Mouse (Mus musculus): ENCODE results near the gene Rhoq. TPM values are rescaled to one million over a fixed set of nuclear protein-coding genes. Genes with fewer than 3 reads are reported as not detected.
A peak's percentile ranks its signal among the peaks of the same experiment; 100 is the strongest.

The Rhoq gene
- polyA plus RNA-seq, 1 experiment from 2014 or later: 13.1 TPM

DNA sequence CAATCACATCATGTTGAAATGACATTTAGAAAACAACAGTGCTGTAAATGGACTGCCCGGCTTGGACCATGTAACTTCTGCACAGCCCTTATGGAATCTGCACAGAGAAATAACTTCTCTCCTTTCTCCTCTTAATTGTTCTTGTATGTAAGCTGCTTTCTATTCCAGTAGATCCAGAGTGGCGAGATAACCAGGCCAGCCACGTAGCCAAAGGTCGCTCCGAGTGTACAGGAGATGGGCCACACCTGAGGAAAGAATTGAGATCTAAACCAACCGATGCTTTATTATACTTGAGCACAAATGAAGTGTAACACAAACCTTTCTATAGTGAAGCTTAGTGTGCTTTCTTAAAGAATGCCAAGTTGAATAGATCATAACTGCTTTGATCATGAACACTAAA is 34.4 kb downstream of the Rhoq start:
- Histone ChIP-seq H3K4me3 (ENCODE audit: low read depth, low read length) (no peak overlapping the region), H3K27me3 (ENCODE audit: control insufficient read depth, insufficient read depth, low read length) (no peaks in the 10 kb centered on the region), H3K9ac (ENCODE audit: low read depth, low read length) (no peak overlapping the region), H3K4me2 (replicated peaks; ENCODE audit: low read depth, low read length) (no peak overlapping the region), H3K27ac (ENCODE audit: low read depth, low read length) (no peak overlapping the region), H3K4me1 (replicated peaks; ENCODE audit: control insufficient read depth, insufficient read depth, low read length) (no peaks in the 10 kb centered on the region), H3K9me3 (ENCODE audit: control insufficient read depth, low read length) (no peaks in the 10 kb centered on the region), H3K36me3 (ENCODE audit: control insufficient read depth, insufficient read depth, low read length) (no peaks in the 10 kb centered on the region)
- ATAC-seq (ENCODE audit: low FRiP score) (no peak), DNase-seq (ENCODE audit: low spot score) (no peak)
- WGBS: 95% methylated on average over 6 of the region's 6 CpGs

GRCm38 (mm10) chr17:87008950-87009349 is 46.1 kb downstream of the Rhoq start:
- DNase-seq (ENCODE audit: low spot score): no peak
- 87% methylated on average over 3 of the region's 3 CpGs for whole genome bisulfite sequencing
- H3K4me3 ChIP-seq (ENCODE audit: low read depth, low read length): no peak overlapping the region

DNA sequence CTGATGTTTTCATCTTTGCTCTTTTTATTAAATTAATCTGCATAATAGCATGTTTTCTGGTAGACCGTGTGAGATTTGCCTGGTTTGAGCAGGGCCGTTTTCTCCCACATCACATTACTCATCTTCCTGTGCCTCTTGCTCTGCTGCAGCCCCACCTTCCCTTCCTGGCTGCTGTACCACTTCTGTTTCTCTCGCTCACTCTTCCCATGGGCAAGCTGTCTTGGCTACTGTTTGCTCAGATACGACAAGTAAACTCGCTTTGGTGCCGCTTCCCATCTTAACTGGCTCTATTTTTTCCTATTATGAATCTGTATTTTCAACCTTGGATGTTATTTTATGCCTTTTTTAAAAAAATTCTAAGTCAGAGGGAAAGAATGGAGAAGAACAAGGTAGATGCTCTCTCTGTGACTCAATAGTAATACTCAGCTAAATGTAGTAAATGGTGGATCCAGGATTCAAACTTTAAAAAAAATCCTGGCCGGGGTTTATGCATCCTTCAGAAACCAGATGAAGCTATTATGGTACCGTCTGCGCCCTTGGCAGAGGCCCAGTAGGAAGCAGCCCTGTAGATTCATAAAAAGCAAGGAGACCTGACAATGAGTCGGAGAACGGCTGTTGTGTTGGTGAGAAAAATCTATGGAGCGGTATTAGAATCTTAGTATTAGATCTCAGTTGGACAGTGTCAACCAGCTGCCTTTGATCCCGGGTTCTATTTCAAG is 48.6 kb downstream of the Rhoq start:
- ATAC-seq (ENCODE audit: low FRiP score): no peak
- Histone ChIP-seq H3K4me1 (replicated peaks; ENCODE audit: control insufficient read depth, insufficient read depth, low read length) (no peaks in the 10 kb centered on the region), H3K27me3 (ENCODE audit: control insufficient read depth, insufficient read depth, low read length) (no peaks in the 10 kb centered on the region), H3K9me3 (ENCODE audit: control insufficient read depth, low read length) (no peaks in the 10 kb centered on the region), H3K27ac (ENCODE audit: low read depth, low read length) (no peak overlapping the region), H3K9ac (ENCODE audit: low read depth, low read length) (no peak overlapping the region), H3K4me3 (ENCODE audit: low read depth, low read length) (no peak overlapping the region), H3K4me2 (replicated peaks; ENCODE audit: low read depth, low read length) (no peak overlapping the region), H3K36me3 (ENCODE audit: control insufficient read depth, insufficient read depth, low read length) (no peaks in the 10 kb centered on the region)
- 95% methylated on average over 13 of the region's 13 CpGs for WGBS
- no peak for DNase-seq (ENCODE audit: low spot score)

More at GRCm38 (mm10) chr17:87008950-87009349, 46.1 kb downstream of the Rhoq start:
- no peaks in the 10 kb centered on the region for H3K4me1 ChIP-seq (replicated peaks; ENCODE audit: control insufficient read depth, insufficient read depth, low read length)
- ATAC-seq (ENCODE audit: low FRiP score): no peak
- H3K9me3 ChIP-seq (ENCODE audit: control insufficient read depth, low read length): no peaks in the 10 kb centered on the region
- no peak overlapping the region for H3K4me2 ChIP-seq (replicated peaks; ENCODE audit: low read depth, low read length)
- no peaks in the 10 kb centered on the region for H3K36me3 ChIP-seq (ENCODE audit: control insufficient read depth, insufficient read depth, low read length)
- no peak overlapping the region for H3K9ac ChIP-seq (ENCODE audit: low read depth, low read length)
- no peaks in the 10 kb centered on the region for H3K27me3 ChIP-seq (ENCODE audit: control insufficient read depth, insufficient read depth, low read length)
- no peak overlapping the region for H3K27ac ChIP-seq (ENCODE audit: low read depth, low read length)

DNA sequence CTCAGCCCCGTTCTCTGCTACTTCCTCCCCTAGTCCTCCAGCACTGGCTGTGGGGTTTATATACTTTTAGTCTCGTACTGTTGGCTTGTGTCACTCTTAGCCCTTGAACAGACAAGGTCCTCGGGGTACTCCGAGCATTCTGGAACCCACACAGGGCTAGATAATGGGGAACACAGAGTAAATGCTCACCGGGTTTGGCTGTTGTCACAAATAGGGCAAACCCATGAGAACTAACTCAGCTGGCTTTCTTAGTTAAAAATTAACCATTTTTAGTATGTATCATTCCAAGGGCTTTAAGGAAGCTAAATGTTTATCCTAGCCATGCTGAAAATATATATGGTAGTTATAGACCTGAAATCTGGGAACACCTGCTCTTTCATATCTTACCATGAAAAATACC is 56.8 kb downstream of the Rhoq start:
- no peak overlapping the region for H3K9ac ChIP-seq (ENCODE audit: low read depth, low read length)
- H3K36me3 ChIP-seq (ENCODE audit: control insufficient read depth, insufficient read depth, low read length): no peaks in the 10 kb centered on the region
- no peak overlapping the region for H3K4me3 ChIP-seq (ENCODE audit: low read depth, low read length)
- no peaks in the 10 kb centered on the region for H3K4me1 ChIP-seq (replicated peaks; ENCODE audit: control insufficient read depth, insufficient read depth, low read length)
- H3K4me2 ChIP-seq (replicated peaks; ENCODE audit: low read depth, low read length): no peak overlapping the region
- no peak overlapping the region for H3K27ac ChIP-seq (ENCODE audit: low read depth, low read length)
- WGBS: 89% methylated on average over 5 of the region's 5 CpGs
- no peak for ATAC-seq (ENCODE audit: low FRiP score)
- no peaks in the 10 kb centered on the region for H3K9me3 ChIP-seq (ENCODE audit: control insufficient read depth, low read length)
- H3K27me3 ChIP-seq (ENCODE audit: control insufficient read depth, insufficient read depth, low read length): no peaks in the 10 kb centered on the region
- DNase-seq (ENCODE audit: low spot score): no peak

DNA sequence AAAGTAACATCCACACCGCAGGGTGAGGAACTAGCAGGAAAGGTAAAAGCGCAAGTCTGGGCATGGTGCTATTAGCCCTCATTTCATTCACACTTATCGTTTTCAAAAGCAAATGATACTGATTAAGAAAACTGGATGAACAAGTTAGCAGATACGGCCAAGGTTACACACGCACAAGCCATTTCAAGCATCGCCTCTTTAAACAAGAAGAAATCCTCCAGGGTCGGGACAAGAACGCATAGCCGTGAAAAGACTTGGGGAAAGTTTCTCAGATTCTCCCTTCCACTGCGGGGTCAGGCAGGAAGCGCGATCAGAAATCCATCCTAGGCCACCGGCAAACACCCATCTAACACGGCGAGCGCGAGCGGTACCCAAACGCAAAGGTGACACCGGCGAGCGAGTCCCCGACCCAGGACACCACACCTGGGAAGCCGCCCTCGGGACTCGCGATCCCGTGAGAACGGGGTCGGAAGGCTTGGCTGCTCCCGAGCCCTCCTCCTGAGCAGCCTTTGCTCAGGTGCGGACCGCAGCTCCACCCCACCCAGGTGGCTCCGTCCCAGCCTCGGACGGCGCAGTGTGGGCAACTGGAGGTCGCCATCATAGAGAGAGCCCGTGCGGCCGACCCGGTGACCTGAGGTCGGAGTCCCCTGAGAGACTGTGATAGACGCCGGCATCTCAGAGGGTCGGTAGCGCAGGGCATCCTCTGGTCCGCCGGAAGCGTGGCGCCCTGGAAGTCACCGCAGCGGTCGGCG is 61.8 kb downstream of the Rhoq start:
- Histone ChIP-seq H3K36me3 (ENCODE audit: control insufficient read depth, insufficient read depth, low read length) (0 out of 2 replicates have a peak, but pooled peaks cover 4% of the 10 kb centered on the region), H3K27me3 (ENCODE audit: control insufficient read depth, insufficient read depth, low read length) (no peaks in the 10 kb centered on the region), H3K9ac (ENCODE audit: low read depth, low read length) (peak overlapping the region; percentile 61), H3K4me1 (replicated peaks; ENCODE audit: control insufficient read depth, insufficient read depth, low read length) (no peaks in the 10 kb centered on the region), H3K27ac (ENCODE audit: low read depth, low read length) (no peak overlapping the region), H3K9me3 (ENCODE audit: control insufficient read depth, low read length) (no peaks in the 10 kb centered on the region), H3K4me2 (replicated peaks; ENCODE audit: low read depth, low read length) (peak overlapping the region; percentile 80), H3K4me3 (ENCODE audit: low read depth, low read length) (peak overlapping the region; percentile 79)
- DNase-seq (ENCODE audit: low spot score) (no peak), ATAC-seq (ENCODE audit: low FRiP score) (peak; percentile 83)
- 2% methylated on average over 55 of the region's 55 CpGs for WGBS

GRCm38 (mm10) chr17:87025269-87025949 is 62.5 kb downstream of the Rhoq start, which contains the start of the genes Pigf and Cript:
Pigf (minus strand) TSS chr17:87025406.
Cript (plus strand) TSS chr17:87025550.
- ATAC-seq (ENCODE audit: low FRiP score) (peak; percentile 100), DNase-seq (ENCODE audit: low spot score) (peak; percentile 99)
- no peaks in the 10 kb centered on the region for H3K9me3 ChIP-seq (ENCODE audit: control insufficient read depth, low read length)
- no peak within 1 kb of the TSS for H3K27ac ChIP-seq (ENCODE audit: low read depth, low read length)
- 0 out of 2 replicates have a peak, but pooled peaks cover 4% of the 10 kb centered on the region for H3K36me3 ChIP-seq (ENCODE audit: control insufficient read depth, insufficient read depth, low read length)
- no peaks in the 10 kb centered on the region for H3K4me1 ChIP-seq (replicated peaks; ENCODE audit: control insufficient read depth, insufficient read depth, low read length)
- H3K4me2 ChIP-seq (replicated peaks; ENCODE audit: low read depth, low read length): peak within 1 kb of the TSS; percentile 80
- H3K4me3 ChIP-seq (ENCODE audit: low read depth, low read length): peak within 1 kb of the TSS; percentile 79
- H3K27me3 ChIP-seq (ENCODE audit: control insufficient read depth, insufficient read depth, low read length): no peaks in the 10 kb centered on the region
- under 1% methylated on average over 37 of the region's 43 CpGs for WGBS
- peak within 1 kb of the TSS; percentile 61 for H3K9ac ChIP-seq (ENCODE audit: low read depth, low read length)

- peak; percentile 70 for DNase-seq (ENCODE audit: low spot score)
- whole genome bisulfite sequencing: 71% methylated on average over 10 of the region's 10 CpGs
- Histone ChIP-seq H3K4me3 (ENCODE audit: low read depth, low read length) (no peak overlapping the region), H3K27me3 (ENCODE audit: control insufficient read depth, insufficient read depth, low read length) (no peaks in the 10 kb centered on the region), H3K4me1 (replicated peaks; ENCODE audit: control insufficient read depth, insufficient read depth, low read length) (no peaks in the 10 kb centered on the region), H3K9me3 (ENCODE audit: control insufficient read depth, low read length) (no peaks in the 10 kb centered on the region), H3K4me2 (replicated peaks; ENCODE audit: low read depth, low read length) (no peak overlapping the region), H3K36me3 (ENCODE audit: control insufficient read depth, insufficient read depth, low read length) (no peaks in the 10 kb centered on the region), H3K9ac (ENCODE audit: low read depth, low read length) (no peak overlapping the region), H3K27ac (ENCODE audit: low read depth, low read length) (no peak overlapping the region)
- no peak for ATAC-seq (ENCODE audit: low FRiP score)
Measured at GRCm38 (mm10) chr17:87036141-87037073, 73.5 kb downstream of the Rhoq start.

- Histone ChIP-seq H3K9ac (ENCODE audit: low read depth, low read length) (no peak overlapping the region), H3K4me2 (replicated peaks; ENCODE audit: low read depth, low read length) (no peak overlapping the region), H3K4me1 (replicated peaks; ENCODE audit: control insufficient read depth, insufficient read depth, low read length) (no peaks in the 10 kb centered on the region), H3K36me3 (ENCODE audit: control insufficient read depth, insufficient read depth, low read length) (no peaks in the 10 kb centered on the region), H3K27ac (ENCODE audit: low read depth, low read length) (no peak overlapping the region), H3K27me3 (ENCODE audit: control insufficient read depth, insufficient read depth, low read length) (no peaks in the 10 kb centered on the region), H3K9me3 (ENCODE audit: control insufficient read depth, low read length) (no peaks in the 10 kb centered on the region), H3K4me3 (ENCODE audit: low read depth, low read length) (no peak overlapping the region)
- ATAC-seq (ENCODE audit: low FRiP score) (no peak), DNase-seq (ENCODE audit: low spot score) (no peak)
- WGBS: 89% methylated on average over 5 of the region's 5 CpGs
Measured at GRCm38 (mm10) chr17:87038496-87038895, 75.6 kb downstream of the Rhoq start.
